Mouse (Mus musculus) cerebellum, adult 2 months (tissue): ENCODE results near the gene Adgrg7.

Source experiments
- CTCF ChIP-seq: fragments of 200-500 bp; IDR thresholded peaks from 2 replicates; pipeline ENCODE4 v1.5.1; 2011; ENCODE audit warnings: low read depth, mild to moderate bottlenecking, control low read depth, low read length, moderate library complexity, borderline replicate concordance; ENCODE audit not compliant: insufficient read depth
- POLR2A ChIP-seq: fragments of 200-500 bp; IDR thresholded peaks from 2 replicates; pipeline ENCODE4 v1.6.1; 2011; ENCODE audit warnings: low read length, control low read depth, borderline replicate concordance; ENCODE audit not compliant: insufficient read depth

DNA sequence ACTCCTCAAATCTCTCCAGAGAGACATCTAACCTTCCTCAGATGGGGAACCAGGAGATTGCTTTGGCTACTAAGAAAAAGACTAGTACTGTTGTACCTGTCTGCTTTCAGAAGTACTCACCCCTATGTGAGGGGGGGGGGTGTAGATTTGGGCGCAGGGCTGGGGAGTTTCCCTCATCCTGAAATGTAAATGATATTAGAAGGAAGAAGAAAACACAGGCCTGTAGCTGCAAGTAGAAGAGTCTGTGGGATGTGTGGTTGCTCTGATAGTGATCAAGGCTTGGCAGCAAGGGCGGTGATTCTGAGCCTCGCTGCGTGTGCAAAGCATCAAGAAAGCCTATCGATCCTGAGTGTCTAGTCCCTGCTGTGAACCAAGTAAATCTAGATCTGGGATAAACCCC lies 47.3 kb upstream of the Adgrg7 start:
- no peak for TF ChIP-seq CTCF
- no peak for TF ChIP-seq POLR2A
